Mouse (Mus musculus): ENCODE results near the gene Kmt2e. TPM values are rescaled to one million over a fixed set of nuclear protein-coding genes. Genes with fewer than 3 reads are reported as not detected.

Kmt2e gene
- polyA plus RNA-seq, 1 experiment from 2014 or later, result 76.9 TPM

DNA sequence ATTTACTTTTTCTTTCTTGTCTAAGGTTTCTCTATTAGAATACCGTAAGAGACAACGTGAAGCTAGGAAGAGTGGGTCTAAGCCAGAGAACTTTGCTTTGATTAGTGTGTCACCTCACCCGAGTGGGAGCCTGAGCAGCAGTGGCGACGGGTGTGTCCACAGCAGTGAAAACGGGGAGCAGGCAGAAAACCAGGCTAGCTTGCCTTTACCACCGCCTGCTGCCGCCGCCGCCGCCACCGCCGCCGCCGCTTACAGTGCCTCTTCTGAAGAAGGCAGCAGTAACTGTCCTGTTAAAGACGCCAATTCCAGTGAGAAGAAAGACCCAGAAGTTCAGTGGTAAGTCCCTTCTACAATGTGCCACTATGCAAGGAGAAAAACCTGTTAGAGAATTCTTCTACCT lies 65.0 kb downstream of the Kmt2e start:
- Histone ChIP-seq H3K9ac (ENCODE audit: low read length) (no peak overlapping the region), H3K4me2 (ENCODE audit: low read depth, low read length) (no peak overlapping the region), H3K4me3 (ENCODE audit: low read length) (no peak overlapping the region), H3K27me3 (ENCODE audit: control insufficient read depth, insufficient read depth, low read length) (no peaks in the 10 kb centered on the region), H3K9me3 (replicated peaks; ENCODE audit: control insufficient read depth, low read length) (no peaks in the 10 kb centered on the region), H3K27ac (ENCODE audit: low read length) (no peak overlapping the region), H3K4me1 (ENCODE audit: control insufficient read depth, insufficient read depth, low read length) (peaks cover 4% of the 10 kb centered on the region; the same call in 1 of the 2 replicates), H3K36me3 (ENCODE audit: control insufficient read depth, insufficient read depth) (peaks cover 70% of the 10 kb centered on the region)
- ATAC-seq (replicated peaks; ENCODE audit: extremely low read depth, insufficient read depth, low FRiP score), result no peak
- 92% methylated on average over 16 of the region's 16 CpGs for WGBS

GRCm38 (mm10) chr5:23500715-23501114 lies 66.5 kb downstream of the Kmt2e start:
- no peak overlapping the region for H3K9ac ChIP-seq (ENCODE audit: low read length)
- H3K4me3 ChIP-seq (ENCODE audit: low read length), result no peak overlapping the region
- no peak overlapping the region for H3K4me2 ChIP-seq (ENCODE audit: low read depth, low read length)
- H3K36me3 ChIP-seq (ENCODE audit: control insufficient read depth, insufficient read depth), result peaks cover 65% of the 10 kb centered on the region
- no peaks in the 10 kb centered on the region for H3K27me3 ChIP-seq (ENCODE audit: control insufficient read depth, insufficient read depth, low read length)
- H3K4me1 ChIP-seq (ENCODE audit: control insufficient read depth, insufficient read depth, low read length), result peaks cover 4% of the 10 kb centered on the region; the same call in 1 of the 2 replicates
- no peak for ATAC-seq (replicated peaks; ENCODE audit: extremely low read depth, insufficient read depth, low FRiP score)
- WGBS, result 80% methylated on average over 6 of the region's 6 CpGs
- H3K9me3 ChIP-seq (replicated peaks; ENCODE audit: control insufficient read depth, low read length), result no peaks in the 10 kb centered on the region
- H3K27ac ChIP-seq (ENCODE audit: low read length), result no peak overlapping the region

- H3K27ac ChIP-seq (ENCODE audit: low read length), result peak overlapping the region; percentile 27; the same call in 1 of the 2 replicates
- no peaks in the 10 kb centered on the region for H3K9me3 ChIP-seq (replicated peaks; ENCODE audit: control insufficient read depth, low read length)
- H3K4me2 ChIP-seq (ENCODE audit: low read depth, low read length), result no peak overlapping the region
- H3K4me1 ChIP-seq (ENCODE audit: control insufficient read depth, insufficient read depth, low read length), result peaks cover 4% of the 10 kb centered on the region; the same call in 1 of the 2 replicates
- 0 out of 2 replicates have a peak, but pooled peaks have one; percentile 10 for ATAC-seq (replicated peaks; ENCODE audit: extremely low read depth, insufficient read depth, low FRiP score)
- peaks cover 58% of the 10 kb centered on the region for H3K36me3 ChIP-seq (ENCODE audit: control insufficient read depth, insufficient read depth)
- H3K9ac ChIP-seq (ENCODE audit: low read length), result no peak overlapping the region
- no peak overlapping the region for H3K4me3 ChIP-seq (ENCODE audit: low read length)
- 66% methylated on average over 13 of the region's 13 CpGs for WGBS
- no peaks in the 10 kb centered on the region for H3K27me3 ChIP-seq (ENCODE audit: control insufficient read depth, insufficient read depth, low read length)
Measured at GRCm38 (mm10) chr5:23501582-23502316, 67.5 kb downstream of the Kmt2e start.

- no peak overlapping the region for H3K4me3 ChIP-seq (ENCODE audit: low read length)
- ATAC-seq (replicated peaks; ENCODE audit: extremely low read depth, insufficient read depth, low FRiP score), result 0 out of 2 replicates have a peak, but pooled peaks have one; percentile 18
- peaks cover 54% of the 10 kb centered on the region for H3K36me3 ChIP-seq (ENCODE audit: control insufficient read depth, insufficient read depth)
- H3K9me3 ChIP-seq (replicated peaks; ENCODE audit: control insufficient read depth, low read length), result no peaks in the 10 kb centered on the region
- H3K9ac ChIP-seq (ENCODE audit: low read length), result no peak overlapping the region
- no peak overlapping the region for H3K4me2 ChIP-seq (ENCODE audit: low read depth, low read length)
- H3K27me3 ChIP-seq (ENCODE audit: control insufficient read depth, insufficient read depth, low read length), result no peaks in the 10 kb centered on the region
- H3K27ac ChIP-seq (ENCODE audit: low read length), result no peak overlapping the region
- WGBS, result 79% methylated on average over 13 of the region's 13 CpGs
- peaks cover 4% of the 10 kb centered on the region; the same call in 1 of the 2 replicates for H3K4me1 ChIP-seq (ENCODE audit: control insufficient read depth, insufficient read depth, low read length)
Measured at GRCm38 (mm10) chr5:23502317-23502937, 68.2 kb downstream of the Kmt2e start.

GRCm38 (mm10) chr5:23505578-23505977 lies 71.3 kb downstream of the Kmt2e start:
- H3K4me1 ChIP-seq (ENCODE audit: control insufficient read depth, insufficient read depth, low read length), result peaks cover 4% of the 10 kb centered on the region; the same call in 1 of the 2 replicates
- H3K9ac ChIP-seq (ENCODE audit: low read length), result no peak overlapping the region
- peaks cover 40% of the 10 kb centered on the region for H3K36me3 ChIP-seq (ENCODE audit: control insufficient read depth, insufficient read depth)
- 82% methylated on average over 3 of the region's 3 CpGs for WGBS
- H3K4me2 ChIP-seq (ENCODE audit: low read depth, low read length), result no peak overlapping the region
- H3K9me3 ChIP-seq (replicated peaks; ENCODE audit: control insufficient read depth, low read length), result no peaks in the 10 kb centered on the region
- ATAC-seq (replicated peaks; ENCODE audit: extremely low read depth, insufficient read depth, low FRiP score), result no peak
- no peak overlapping the region for H3K27ac ChIP-seq (ENCODE audit: low read length)
- H3K4me3 ChIP-seq (ENCODE audit: low read length), result no peak overlapping the region
- H3K27me3 ChIP-seq (ENCODE audit: control insufficient read depth, insufficient read depth, low read length), result no peaks in the 10 kb centered on the region

- Histone ChIP-seq H3K4me3 (ENCODE audit: low read length) (no peak overlapping the region), H3K4me1 (ENCODE audit: control insufficient read depth, insufficient read depth, low read length) (no peaks in the 10 kb centered on the region), H3K36me3 (ENCODE audit: control insufficient read depth, insufficient read depth) (peaks cover 31% of the 10 kb centered on the region), H3K9me3 (replicated peaks; ENCODE audit: control insufficient read depth, low read length) (no peaks in the 10 kb centered on the region), H3K4me2 (ENCODE audit: low read depth, low read length) (no peak overlapping the region), H3K27ac (ENCODE audit: low read length) (no peak overlapping the region), H3K27me3 (ENCODE audit: control insufficient read depth, insufficient read depth, low read length) (no peaks in the 10 kb centered on the region), H3K9ac (ENCODE audit: low read length) (no peak overlapping the region)
- no peak for ATAC-seq (replicated peaks; ENCODE audit: extremely low read depth, insufficient read depth, low FRiP score)
- 78% methylated on average over 4 of the region's 4 CpGs for WGBS
Measured at GRCm38 (mm10) chr5:23507210-23507609, 73.0 kb downstream of the Kmt2e start.

DNA sequence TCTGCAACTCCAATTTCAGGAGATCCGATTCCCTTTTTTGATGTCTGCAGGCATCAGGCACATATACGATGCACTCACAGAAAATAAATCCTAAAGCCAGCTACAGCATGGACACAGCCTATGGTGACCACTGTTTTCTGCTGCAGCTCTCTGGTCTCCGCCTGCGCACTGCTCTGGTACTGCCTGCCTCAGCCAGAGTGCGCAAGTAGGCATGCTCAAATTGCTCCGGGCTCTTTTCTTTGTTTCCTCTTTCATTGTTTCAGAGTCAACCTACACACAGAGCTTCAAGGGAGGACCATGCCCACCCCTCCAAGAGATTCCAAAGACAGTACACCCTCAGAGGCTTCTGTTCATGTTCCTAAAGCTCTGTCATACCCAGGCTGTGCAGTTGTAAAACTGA lies 74.4 kb downstream of the Kmt2e start:
- no peak overlapping the region for H3K4me3 ChIP-seq (ENCODE audit: low read length)
- H3K27ac ChIP-seq (ENCODE audit: low read length), result no peak overlapping the region
- no peaks in the 10 kb centered on the region for H3K4me1 ChIP-seq (ENCODE audit: control insufficient read depth, insufficient read depth, low read length)
- H3K4me2 ChIP-seq (ENCODE audit: low read depth, low read length), result no peak overlapping the region
- no peak for ATAC-seq (replicated peaks; ENCODE audit: extremely low read depth, insufficient read depth, low FRiP score)
- peaks cover 35% of the 10 kb centered on the region for H3K36me3 ChIP-seq (ENCODE audit: control insufficient read depth, insufficient read depth)
- H3K9ac ChIP-seq (ENCODE audit: low read length), result no peak overlapping the region
- WGBS, result 91% methylated on average over 6 of the region's 6 CpGs
- no peaks in the 10 kb centered on the region for H3K27me3 ChIP-seq (ENCODE audit: control insufficient read depth, insufficient read depth, low read length)
- H3K9me3 ChIP-seq (replicated peaks; ENCODE audit: control insufficient read depth, low read length), result no peaks in the 10 kb centered on the region

DNA sequence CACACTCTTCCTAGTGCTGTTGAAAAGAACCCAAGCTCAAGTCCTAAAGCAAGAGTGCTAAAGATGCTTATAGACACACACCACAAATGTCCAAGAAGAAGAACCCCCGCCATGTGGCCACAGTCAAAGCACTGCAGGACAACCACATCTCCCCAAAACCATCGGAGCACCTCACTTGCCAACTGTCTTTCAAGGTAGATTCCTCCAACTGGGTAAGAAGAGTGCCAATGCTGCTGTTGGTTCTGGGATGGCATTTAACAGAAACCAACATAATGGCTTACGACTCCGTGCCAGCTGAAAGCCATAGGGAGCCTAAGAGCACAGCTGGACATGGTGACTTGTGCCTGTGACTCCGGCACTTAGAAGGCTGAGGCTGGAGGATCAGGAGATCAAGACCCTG lies 77.2 kb downstream of the Kmt2e start:
- 98% methylated on average over 5 of the region's 5 CpGs for WGBS
- Histone ChIP-seq H3K9ac (ENCODE audit: low read length) (no peak overlapping the region), H3K9me3 (replicated peaks; ENCODE audit: control insufficient read depth, low read length) (no peaks in the 10 kb centered on the region), H3K27me3 (ENCODE audit: control insufficient read depth, insufficient read depth, low read length) (no peaks in the 10 kb centered on the region), H3K4me1 (ENCODE audit: control insufficient read depth, insufficient read depth, low read length) (no peaks in the 10 kb centered on the region), H3K27ac (ENCODE audit: low read length) (no peak overlapping the region), H3K36me3 (ENCODE audit: control insufficient read depth, insufficient read depth) (peaks cover 35% of the 10 kb centered on the region), H3K4me2 (ENCODE audit: low read depth, low read length) (no peak overlapping the region), H3K4me3 (ENCODE audit: low read length) (no peak overlapping the region)
- ATAC-seq (replicated peaks; ENCODE audit: extremely low read depth, insufficient read depth, low FRiP score), result no peak

- ATAC-seq (replicated peaks; ENCODE audit: extremely low read depth, insufficient read depth, low FRiP score), result no peak
- 90% methylated on average over 7 of the region's 7 CpGs for WGBS
- no peak overlapping the region for H3K9ac ChIP-seq (ENCODE audit: low read length)
- peaks cover 34% of the 10 kb centered on the region for H3K36me3 ChIP-seq (ENCODE audit: control insufficient read depth, insufficient read depth)
- H3K27ac ChIP-seq (ENCODE audit: low read length), result no peak overlapping the region
- no peak overlapping the region for H3K4me3 ChIP-seq (ENCODE audit: low read length)
- H3K9me3 ChIP-seq (replicated peaks; ENCODE audit: control insufficient read depth, low read length), result no peaks in the 10 kb centered on the region
- no peaks in the 10 kb centered on the region for H3K27me3 ChIP-seq (ENCODE audit: control insufficient read depth, insufficient read depth, low read length)
- H3K4me2 ChIP-seq (ENCODE audit: low read depth, low read length), result no peak overlapping the region
- H3K4me1 ChIP-seq (ENCODE audit: control insufficient read depth, insufficient read depth, low read length), result no peaks in the 10 kb centered on the region; the same call in 1 of the 2 replicates
Measured at GRCm38 (mm10) chr5:23512556-23512955, 78.3 kb downstream of the Kmt2e start.

Data from heart, embryonic 16.5 days (tissue).